Mouse (Mus musculus) embryonic fibroblast, embryonic 13.5 days (primary cell): ENCODE results near the gene Fra10ac1.

Experiments used
- CTCF ChIP-seq: IDR thresholded peaks from 2 replicates; pipeline ENCODE4 v1.5.1; 2011; ENCODE audit warnings: mild to moderate bottlenecking, control low read depth, low read length, moderate library complexity, borderline replicate concordance; ENCODE audit not compliant: insufficient read depth
- POLR2A ChIP-seq: IDR thresholded peaks from 2 replicates; pipeline ENCODE4 v1.6.1; 2011; ENCODE audit warnings: low read depth, mild to moderate bottlenecking, control low read depth, low read length, moderate library complexity

- TF ChIP-seq CTCF (no peak), POLR2A (no peak)
These were observed 37.4 kb upstream of the Fra10ac1 start for GRCm38 (mm10) chr19:38261351-38261750.
